Mouse (Mus musculus): ENCODE results near the gene Defb45.

GRCm38 (mm10) chr2:152569038-152569437 lies 30.2 kb downstream of the Defb45 start, which contains the start of gene Gm17416:
- TF ChIP-seq CTCF (conservative IDR thresholded peaks at IDR 0.05; ENCODE audit: low read length): no peak
- no peak for TF ChIP-seq NANOG (IDR thresholded peaks at IDR 0.05; ENCODE audit: borderline replicate concordance, low read length)
